Mouse (Mus musculus): ENCODE results near the gene Kctd17. TPM values are rescaled to one million over a fixed set of nuclear protein-coding genes. Genes with fewer than 3 reads are reported as not detected.

The Kctd17 gene
- polyA plus RNA-seq, 1 experiment from 2014 or later, result 27.4 TPM

DNA sequence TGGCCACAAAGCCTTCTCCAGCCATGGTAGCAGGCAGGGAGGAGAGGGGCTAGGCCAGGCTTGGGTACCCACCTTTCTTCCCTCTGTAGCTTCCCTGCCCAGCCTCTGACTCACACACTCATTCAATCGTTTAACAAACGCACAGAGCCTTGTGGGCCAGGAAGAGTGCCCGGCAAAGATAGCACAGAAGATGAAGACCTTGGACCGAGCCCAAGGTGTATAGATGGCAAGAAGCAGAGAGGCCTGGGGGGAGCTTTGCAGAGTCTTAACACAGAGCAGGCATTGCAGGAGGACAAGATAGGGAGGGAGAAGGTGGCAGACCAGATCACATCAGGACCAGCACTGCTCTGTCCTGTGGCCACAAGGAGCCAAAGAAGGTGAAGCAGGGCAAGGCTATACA, 26.8 kb downstream of the Kctd17 start:
- ATAC-seq (no peak), DNase-seq (ENCODE audit: low spot score) (no peak)
- H3K4me2 ChIP-seq (replicated peaks; ENCODE audit: low read depth, low read length), result no peak overlapping the region
- H3K27ac ChIP-seq (ENCODE audit: low read length), result no peak overlapping the region
- no peaks in the 10 kb centered on the region for H3K27me3 ChIP-seq (replicated peaks; ENCODE audit: insufficient read depth, low read length)
- no peaks in the 10 kb centered on the region for H3K9me3 ChIP-seq (ENCODE audit: low read length)
- TF ChIP-seq EP300 (IDR thresholded peaks at IDR 0.05) (no peak), CTCF (IDR thresholded peaks at IDR 0.05) (no peak)
- no peaks in the 10 kb centered on the region for H3K4me1 ChIP-seq (ENCODE audit: insufficient read depth, low read depth, low read length)
- no peak overlapping the region for H3K9ac ChIP-seq (replicated peaks; ENCODE audit: low read depth)
- 46% methylated on average over 4 of the region's 4 CpGs for WGBS
- H3K4me3 ChIP-seq (ENCODE audit: low read depth, low read length), result no peak overlapping the region
- H3K36me3 ChIP-seq (ENCODE audit: insufficient read depth, low read length), result no peaks in the 10 kb centered on the region

DNA sequence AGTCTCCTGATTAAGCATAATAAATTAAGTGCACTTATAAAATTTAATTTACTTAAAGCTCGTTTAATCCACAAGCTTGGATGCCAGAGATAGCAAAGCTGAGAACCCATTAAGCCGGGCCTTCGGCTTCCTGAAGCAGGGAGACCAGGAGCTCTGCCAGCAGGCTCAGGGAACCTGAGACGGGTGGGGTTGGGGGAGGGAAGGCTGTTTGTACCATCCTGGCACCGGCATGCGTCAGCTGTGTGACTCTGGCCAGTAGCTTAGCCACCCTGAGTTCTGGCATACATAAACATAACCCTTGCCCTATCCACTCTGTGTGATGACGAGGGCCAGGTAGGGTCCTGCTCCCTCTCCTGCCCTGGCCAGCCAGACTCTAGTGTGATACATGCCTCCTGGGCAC, 27.7 kb downstream of the Kctd17 start:
- H3K36me3 ChIP-seq (ENCODE audit: insufficient read depth, low read length), result no peaks in the 10 kb centered on the region
- no peak for TF ChIP-seq EP300 (IDR thresholded peaks at IDR 0.05)
- no peak for TF ChIP-seq CTCF (IDR thresholded peaks at IDR 0.05)
- no peak overlapping the region for H3K9ac ChIP-seq (replicated peaks; ENCODE audit: low read depth)
- 25% methylated on average over 7 of the region's 7 CpGs for WGBS
- H3K4me2 ChIP-seq (replicated peaks; ENCODE audit: low read depth, low read length), result no peak overlapping the region
- H3K4me1 ChIP-seq (ENCODE audit: insufficient read depth, low read depth, low read length), result no peaks in the 10 kb centered on the region
- no peak for ATAC-seq
- no peaks in the 10 kb centered on the region for H3K27me3 ChIP-seq (replicated peaks; ENCODE audit: insufficient read depth, low read length)
- no peak overlapping the region for H3K4me3 ChIP-seq (ENCODE audit: low read depth, low read length)
- no peak overlapping the region for H3K27ac ChIP-seq (ENCODE audit: low read length)
- no peak for DNase-seq (ENCODE audit: low spot score)
- no peaks in the 10 kb centered on the region for H3K9me3 ChIP-seq (ENCODE audit: low read length)

- no peaks in the 10 kb centered on the region for H3K36me3 ChIP-seq (ENCODE audit: insufficient read depth, low read length)
Measured at GRCm38 (mm10) chr15:78457193-78457592, 28.8 kb downstream of the Kctd17 start.

GRCm38 (mm10) chr15:78462981-78463380, 34.6 kb downstream of the Kctd17 start:
- Histone ChIP-seq H3K27ac (ENCODE audit: low read length) (no peak overlapping the region), H3K36me3 (ENCODE audit: insufficient read depth, low read length) (no peaks in the 10 kb centered on the region), H3K4me2 (replicated peaks; ENCODE audit: low read depth, low read length) (no peak overlapping the region), H3K4me3 (ENCODE audit: low read depth, low read length) (no peak overlapping the region), H3K9me3 (ENCODE audit: low read length) (no peaks in the 10 kb centered on the region), H3K27me3 (replicated peaks; ENCODE audit: insufficient read depth, low read length) (no peaks in the 10 kb centered on the region), H3K4me1 (ENCODE audit: insufficient read depth, low read depth, low read length) (no peaks in the 10 kb centered on the region), H3K9ac (replicated peaks; ENCODE audit: low read depth) (no peak overlapping the region)
- WGBS, result 28% methylated on average over 2 of the region's 2 CpGs
- ATAC-seq, result no peak
- TF ChIP-seq EP300 (IDR thresholded peaks at IDR 0.05) (no peak), CTCF (IDR thresholded peaks at IDR 0.05) (peak; percentile 4; the same call in 1 of the 2 replicates)
- no peak for DNase-seq (ENCODE audit: low spot score)

More at GRCm38 (mm10) chr15:78457193-78457592, 28.8 kb downstream of the Kctd17 start:
- no peak overlapping the region for H3K9ac ChIP-seq (replicated peaks; ENCODE audit: low read depth)
- no peak for ATAC-seq
- H3K4me2 ChIP-seq (replicated peaks; ENCODE audit: low read depth, low read length), result no peak overlapping the region
- TF ChIP-seq CTCF (IDR thresholded peaks at IDR 0.05), result no peak
- no peak for TF ChIP-seq EP300 (IDR thresholded peaks at IDR 0.05)
- no peak overlapping the region for H3K27ac ChIP-seq (ENCODE audit: low read length)
- no peak for DNase-seq (ENCODE audit: low spot score)
- 77% methylated on average over 10 of the region's 10 CpGs for whole genome bisulfite sequencing
- H3K9me3 ChIP-seq (ENCODE audit: low read length), result no peaks in the 10 kb centered on the region
- no peaks in the 10 kb centered on the region for H3K27me3 ChIP-seq (replicated peaks; ENCODE audit: insufficient read depth, low read length)
- no peak overlapping the region for H3K4me3 ChIP-seq (ENCODE audit: low read depth, low read length)
- H3K4me1 ChIP-seq (ENCODE audit: insufficient read depth, low read depth, low read length), result no peaks in the 10 kb centered on the region

DNA sequence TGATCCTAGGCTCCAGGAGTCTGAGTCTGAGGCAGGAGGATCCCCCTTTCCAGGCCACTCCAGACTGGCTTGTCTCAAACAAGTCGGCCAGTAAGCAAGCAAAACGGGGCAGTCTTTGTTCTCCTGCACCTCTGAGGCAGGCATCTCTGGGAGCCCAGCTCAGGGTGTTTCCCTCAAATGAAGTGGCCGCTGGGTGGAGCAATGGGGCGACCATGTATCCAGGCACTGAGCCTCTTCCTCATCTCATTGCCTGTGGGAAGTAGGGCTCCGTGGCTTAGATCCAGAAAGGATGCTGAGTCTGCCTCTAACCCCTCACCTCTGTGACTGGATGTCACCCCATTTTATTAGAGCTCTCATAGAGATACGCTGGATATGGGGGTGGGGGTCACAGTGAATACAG, 38.4 kb downstream of the Kctd17 start:
- no peak overlapping the region for H3K4me3 ChIP-seq (ENCODE audit: low read depth, low read length)
- no peak overlapping the region for H3K27ac ChIP-seq (ENCODE audit: low read length)
- no peak overlapping the region for H3K9ac ChIP-seq (replicated peaks; ENCODE audit: low read depth)
- TF ChIP-seq CTCF (IDR thresholded peaks at IDR 0.05) (peak; percentile 19), EP300 (IDR thresholded peaks at IDR 0.05) (no peak)
- no peak overlapping the region for H3K4me2 ChIP-seq (replicated peaks; ENCODE audit: low read depth, low read length)
- H3K36me3 ChIP-seq (ENCODE audit: insufficient read depth, low read length), result no peaks in the 10 kb centered on the region
- no peaks in the 10 kb centered on the region for H3K27me3 ChIP-seq (replicated peaks; ENCODE audit: insufficient read depth, low read length)
- no peaks in the 10 kb centered on the region for H3K9me3 ChIP-seq (ENCODE audit: low read length)
- WGBS, result 32% methylated on average over 6 of the region's 6 CpGs
- H3K4me1 ChIP-seq (ENCODE audit: insufficient read depth, low read depth, low read length), result no peaks in the 10 kb centered on the region
- ATAC-seq, result no peak
- no peak for DNase-seq (ENCODE audit: low spot score)

DNA sequence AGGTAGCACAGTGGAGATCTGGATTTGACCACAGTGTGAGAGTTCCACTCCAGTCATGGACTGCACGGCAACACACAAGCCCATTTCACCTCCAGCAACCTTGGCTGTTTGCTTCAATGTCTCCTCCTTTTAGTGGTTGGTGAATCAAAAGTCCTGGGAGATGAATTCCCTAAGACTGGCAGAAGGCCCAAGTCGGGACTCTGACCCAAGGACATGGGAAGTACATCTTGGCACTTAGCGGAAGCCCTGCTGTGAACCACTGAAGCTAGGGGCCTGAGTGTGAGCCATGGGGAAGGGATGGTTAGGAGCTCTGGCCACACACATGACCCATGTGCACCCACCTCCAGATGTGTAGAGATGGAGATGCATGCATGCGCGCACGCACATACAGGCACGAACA, 39.2 kb downstream of the Kctd17 start:
- DNase-seq (ENCODE audit: low spot score) (no peak), ATAC-seq (no peak)
- 87% methylated on average over 7 of the region's 7 CpGs for WGBS
- no peaks in the 10 kb centered on the region for H3K4me1 ChIP-seq (ENCODE audit: insufficient read depth, low read depth, low read length)
- no peaks in the 10 kb centered on the region for H3K36me3 ChIP-seq (ENCODE audit: insufficient read depth, low read length)
- H3K27ac ChIP-seq (ENCODE audit: low read length), result no peak overlapping the region
- no peaks in the 10 kb centered on the region for H3K27me3 ChIP-seq (replicated peaks; ENCODE audit: insufficient read depth, low read length)
- H3K4me2 ChIP-seq (replicated peaks; ENCODE audit: low read depth, low read length), result no peak overlapping the region
- no peak overlapping the region for H3K4me3 ChIP-seq (ENCODE audit: low read depth, low read length)
- TF ChIP-seq CTCF (IDR thresholded peaks at IDR 0.05), result no peak
- H3K9me3 ChIP-seq (ENCODE audit: low read length), result no peaks in the 10 kb centered on the region
- H3K9ac ChIP-seq (replicated peaks; ENCODE audit: low read depth), result no peak overlapping the region

DNA sequence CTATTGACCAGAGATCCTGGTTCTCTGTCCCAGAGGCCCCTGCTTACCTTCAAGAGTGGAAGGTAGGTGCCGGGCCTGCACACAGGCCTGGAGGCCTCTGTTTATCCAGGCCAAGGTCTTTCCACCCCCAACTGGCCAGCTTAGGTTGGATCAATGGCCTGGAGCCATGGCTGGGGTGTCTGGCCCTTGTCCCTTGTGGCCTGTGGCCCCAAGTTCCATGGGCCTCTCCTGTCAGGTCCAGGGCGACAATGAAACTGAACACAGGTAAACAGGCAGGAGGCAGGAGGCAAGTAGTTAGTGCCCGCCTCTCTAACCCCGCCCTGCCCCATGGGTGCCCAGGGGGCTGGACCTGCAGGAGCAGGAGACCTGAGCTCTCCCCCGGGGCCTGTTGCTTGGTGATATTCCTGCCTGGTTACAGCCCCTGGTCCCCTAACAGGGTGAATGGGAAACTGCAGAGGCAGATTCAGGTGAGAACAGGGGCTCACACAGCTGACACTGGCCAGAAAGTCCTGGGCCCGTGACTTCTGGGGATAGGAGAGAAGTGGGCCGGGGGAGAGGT, 40.1 kb downstream of the Kctd17 start, which contains the start of gene Tmprss6:
Tmprss6 (minus strand) TSS at position 256 of the 559 bp plus-strand sequence.
- H3K4me2 ChIP-seq (replicated peaks; ENCODE audit: low read depth, low read length), result no peak within 1 kb of the TSS
- no peaks in the 10 kb centered on the region for H3K36me3 ChIP-seq (ENCODE audit: insufficient read depth, low read length)
- no peak for ATAC-seq
- H3K4me1 ChIP-seq (ENCODE audit: insufficient read depth, low read depth, low read length), result no peaks in the 10 kb centered on the region
- no peak within 1 kb of the TSS for H3K27ac ChIP-seq (ENCODE audit: low read length)
- 77% methylated on average over 7 of the region's 7 CpGs for WGBS
- no peak within 1 kb of the TSS for H3K4me3 ChIP-seq (ENCODE audit: low read depth, low read length)
- H3K9me3 ChIP-seq (ENCODE audit: low read length), result no peaks in the 10 kb centered on the region
- TF ChIP-seq CTCF (IDR thresholded peaks at IDR 0.05) (no peak), EP300 (IDR thresholded peaks at IDR 0.05) (no peak)
- H3K27me3 ChIP-seq (replicated peaks; ENCODE audit: insufficient read depth, low read length), result no peaks in the 10 kb centered on the region
- no peak for DNase-seq (ENCODE audit: low spot score)
- H3K9ac ChIP-seq (replicated peaks; ENCODE audit: low read depth), result no peak within 1 kb of the TSS
